Mouse (Mus musculus): Measurements from ENCODE around the gene Spire2.
"Not testable (repeated sequence)": the region's sequence is repeated elsewhere in the genome, so short reads cannot be mapped to it uniquely, and the experiment has no call there.

Spire2 gene

DNA sequence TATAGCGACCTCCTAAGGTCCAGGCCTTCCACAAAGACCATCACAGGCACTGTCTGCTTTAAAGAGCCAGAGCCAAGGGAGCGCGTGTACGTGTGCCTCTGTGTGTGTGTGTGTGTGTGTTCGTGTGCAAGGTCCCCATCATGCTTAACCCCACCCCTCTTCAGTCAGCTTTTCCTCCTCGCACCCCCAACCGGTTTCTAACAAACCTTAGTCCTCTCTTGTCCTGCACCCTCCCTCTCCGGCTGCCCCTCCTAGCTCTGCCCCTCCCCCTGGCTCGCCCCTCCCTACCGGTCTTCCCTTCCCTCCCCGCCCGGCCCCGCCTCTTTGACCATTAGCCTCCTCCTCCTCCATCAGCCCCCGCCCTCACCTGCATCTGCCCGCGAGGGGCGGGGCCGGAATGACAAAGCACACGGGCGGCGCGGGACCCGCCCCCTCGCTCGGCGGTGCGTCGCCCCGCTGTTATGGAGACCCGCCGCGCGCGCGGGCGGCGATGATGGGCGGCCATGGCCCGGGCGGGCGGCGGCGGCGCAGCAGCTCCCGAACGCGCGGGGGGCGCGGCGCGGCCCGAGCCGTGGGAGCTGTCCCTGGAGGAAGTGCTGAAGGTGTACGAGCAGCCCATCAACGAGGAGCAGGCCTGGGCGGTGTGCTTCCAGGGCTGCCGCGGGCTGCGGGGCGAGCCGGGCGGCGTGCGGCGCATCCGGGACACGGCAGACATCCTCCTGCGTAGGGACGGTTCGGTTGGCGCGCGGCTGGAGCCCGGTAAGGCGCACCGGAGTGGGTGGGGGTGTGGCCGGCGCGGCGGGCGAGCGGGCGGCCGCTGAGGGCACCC is at the start of gene Spire2:
TSS of gene Spire2 (plus strand) at position 452 of the 829 bp plus-strand sequence.
- in situ Hi-C loops (cut with MboI), result no loop called here

GRCm38 (mm10) chr8:123282994-123283393 is 49.5 kb upstream of the Spire2 start:
- in situ Hi-C loops (cut with MboI), result not testable (repeated sequence)

DNA sequence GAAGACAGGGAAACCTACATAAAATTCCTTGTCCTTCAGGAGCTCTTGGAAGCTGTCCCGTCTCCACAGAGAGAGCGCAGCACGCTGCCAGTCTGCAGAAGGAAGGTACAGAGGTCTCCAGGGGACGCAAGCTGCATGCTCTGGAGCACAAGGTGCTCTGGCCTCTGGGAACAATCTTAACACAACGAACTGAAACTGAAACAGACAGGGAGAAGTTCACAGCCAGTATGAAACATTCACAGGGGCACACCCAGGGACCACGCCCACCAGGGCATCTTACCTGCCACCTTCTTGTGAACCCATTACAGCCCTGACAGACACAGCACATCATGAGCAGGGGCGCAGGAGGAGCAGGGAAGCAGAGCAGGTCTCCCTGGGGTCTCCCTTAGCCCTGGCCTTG is 48.5 kb upstream of the Spire2 start:
- in situ Hi-C loops (cut with MboI), result no loop called here

GRCm38 (mm10) chr8:123284493-123284892 is 48.0 kb upstream of the Spire2 start:
- in situ Hi-C loops (cut with MboI), result no loop called here

DNA sequence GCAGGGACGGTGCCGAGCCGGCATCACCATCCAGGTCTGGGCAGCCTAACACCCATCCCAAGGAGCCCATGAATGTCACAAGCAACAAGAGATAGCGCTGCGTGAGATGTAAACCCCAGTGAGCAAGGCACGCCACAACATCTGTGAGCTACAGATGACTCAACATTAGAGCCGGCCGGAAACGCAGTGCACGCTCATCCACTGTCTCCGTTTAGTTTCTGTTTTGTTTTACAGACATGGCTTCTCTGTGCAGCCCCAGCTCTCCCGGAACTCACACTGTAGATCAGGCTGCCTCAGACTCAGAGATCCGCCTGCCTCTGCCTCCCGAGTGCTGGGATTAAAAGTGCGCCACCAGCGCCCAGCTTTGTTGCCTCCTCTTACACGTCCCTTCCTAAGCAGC is 45.2 kb upstream of the Spire2 start:
- in situ Hi-C loops (cut with MboI), result no loop called here

- in situ Hi-C loops (cut with MboI), result no loop called here
These were observed 42.3 kb upstream of the Spire2 start for GRCm38 (mm10) chr8:123290166-123290565.

DNA sequence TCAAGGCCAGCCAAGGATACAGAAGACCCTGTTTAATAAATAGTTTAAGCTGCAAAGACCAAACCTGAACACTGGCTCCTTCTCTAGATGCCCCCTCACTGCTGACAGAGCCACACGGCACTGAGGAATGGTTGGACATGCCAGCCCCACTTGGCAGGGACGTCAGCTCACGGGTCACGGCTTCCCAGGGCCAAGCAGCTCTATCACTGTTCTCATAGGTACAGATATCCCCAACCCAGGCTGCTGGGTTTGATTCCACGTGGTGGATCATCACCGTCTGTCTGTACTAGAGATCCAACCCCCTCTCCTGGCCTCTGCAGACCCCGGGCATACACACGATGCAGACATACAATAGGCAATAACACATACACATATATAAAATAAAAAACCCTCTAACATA is 41.8 kb upstream of the Spire2 start:
- in situ Hi-C loops (cut with MboI), result no loop called here

DNA sequence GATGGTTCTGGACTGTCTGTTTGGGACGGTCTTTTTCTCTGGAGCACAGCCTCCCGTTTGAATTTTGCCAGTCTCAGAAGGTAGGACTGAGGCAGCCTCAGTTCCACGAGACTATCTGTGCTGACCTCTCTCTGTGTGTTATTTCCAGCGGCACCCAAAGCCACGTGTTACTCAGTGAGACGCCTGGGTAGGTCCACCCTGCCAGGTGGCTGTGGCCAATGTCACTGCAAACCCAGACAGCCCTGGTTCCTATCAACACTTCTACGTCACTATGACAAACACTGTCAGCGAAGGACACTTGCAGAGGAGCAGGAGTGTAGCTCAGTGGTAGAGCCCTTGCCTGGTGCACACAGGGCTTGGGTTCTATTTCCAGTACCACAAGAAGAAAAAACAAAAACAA is 40.8 kb upstream of the Spire2 start:
- in situ Hi-C loops (cut with MboI), result no loop called here

DNA sequence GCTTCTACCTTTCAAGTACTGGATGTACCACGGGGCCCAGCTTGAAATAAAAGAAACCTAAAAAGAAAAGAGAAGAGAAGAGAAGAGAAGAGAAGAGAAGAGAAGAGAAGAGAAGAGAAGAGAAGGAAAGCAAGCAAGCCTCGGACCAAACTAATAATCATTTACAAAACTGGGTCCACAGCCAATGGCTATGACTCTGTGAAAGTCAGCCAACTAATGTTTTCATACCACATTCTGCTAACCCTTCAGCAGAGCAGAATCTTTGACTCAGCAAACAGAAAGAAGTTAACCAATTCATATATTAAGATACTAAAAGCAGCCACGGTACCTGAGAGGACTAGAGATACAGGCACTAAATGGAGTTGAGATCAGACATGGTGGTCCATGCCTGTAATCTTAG is 40.2 kb upstream of the Spire2 start:
- in situ Hi-C loops (cut with MboI), result no loop called here

- in situ Hi-C loops (cut with MboI), result no loop called here
These were observed 39.7 kb upstream of the Spire2 start for GRCm38 (mm10) chr8:123292785-123293184.

GRCm38 (mm10) chr8:123298301-123298700 is 34.2 kb upstream of the Spire2 start:
- in situ Hi-C loops (cut with MboI), result no loop called here

DNA sequence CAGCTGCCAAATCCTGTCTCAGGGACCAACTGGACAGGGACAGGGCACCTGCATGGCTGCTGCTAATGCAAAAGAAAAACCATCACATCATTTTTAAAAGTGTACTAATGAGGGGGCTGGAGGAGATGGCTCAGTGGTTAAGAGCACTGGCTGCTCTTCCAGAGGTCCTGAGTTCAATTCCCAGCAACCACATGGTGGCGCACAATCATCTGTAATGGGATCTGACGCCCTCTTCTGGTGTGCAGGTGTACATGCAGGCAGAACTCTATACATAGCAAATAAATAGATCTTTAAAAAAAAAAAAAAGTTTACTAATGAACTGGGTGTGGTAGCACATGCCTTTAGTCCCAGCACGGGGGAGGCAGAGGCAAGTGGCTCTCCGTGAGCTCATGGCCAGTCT is 23.8 kb upstream of the Spire2 start:
- in situ Hi-C loops (cut with MboI), result no loop called here

- in situ Hi-C loops (cut with MboI), result no loop called here
These were observed 14.6 kb upstream of the Spire2 start for GRCm38 (mm10) chr8:123317781-123318466.

DNA sequence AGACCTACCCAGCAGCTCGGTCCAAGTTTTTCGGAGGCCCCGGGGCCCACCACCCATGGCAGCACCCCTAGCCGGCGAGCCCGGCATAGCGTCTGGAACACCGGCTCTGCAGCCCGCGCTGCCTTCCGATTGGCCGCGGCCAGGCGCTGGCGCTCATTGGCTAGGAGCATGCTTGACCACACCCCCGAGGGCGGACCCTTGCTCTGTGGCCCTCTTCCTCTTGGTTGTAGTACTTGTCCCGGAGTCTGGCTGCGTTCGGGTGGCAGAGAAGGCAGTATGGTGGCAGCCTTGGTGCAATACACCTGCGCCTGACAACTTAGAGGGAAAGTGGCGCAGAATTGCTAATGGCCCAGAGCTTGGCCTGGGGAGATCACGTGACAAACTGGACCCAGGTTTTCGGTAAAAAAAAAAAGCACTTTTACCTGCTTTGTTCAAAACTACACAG is 14.0 kb upstream of the Spire2 start, which contains the start of gene Fanca:
TSS of gene Fanca (minus strand) at position 110 of the 445 bp plus-strand sequence.
- in situ Hi-C loops (cut with MboI), result no loop called here

- in situ Hi-C loops (cut with MboI), result no loop called here
These were observed 12.9 kb upstream of the Spire2 start for GRCm38 (mm10) chr8:123319522-123320164.

DNA sequence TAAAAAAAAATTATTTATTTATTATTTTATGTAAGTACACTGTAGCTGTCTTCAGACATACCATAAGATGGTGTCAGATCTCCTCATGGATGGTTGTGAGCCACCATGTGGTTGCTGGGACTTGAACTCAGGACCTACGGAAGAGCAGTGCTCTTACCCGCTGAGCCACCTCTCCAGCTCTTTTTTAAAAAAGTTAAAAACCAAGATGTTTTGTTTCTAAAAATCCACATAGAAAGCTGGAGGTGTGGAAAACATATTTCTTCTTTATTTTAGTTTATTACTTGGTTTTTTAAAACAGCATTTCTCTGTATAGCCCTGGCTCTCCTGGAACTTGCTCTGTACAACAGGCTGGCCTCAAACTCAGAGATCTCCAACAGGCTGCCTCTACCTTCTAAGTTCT is 4.0 kb upstream of the Spire2 start:
- in situ Hi-C loops (cut with MboI), result no loop called here

- in situ Hi-C loops (cut with MboI), result no loop called here
These were observed 3.2 kb upstream of the Spire2 start for GRCm38 (mm10) chr8:123329350-123329749.

GRCm38 (mm10) chr8:123329961-123330360 is 2.6 kb upstream of the Spire2 start:
- in situ Hi-C loops (cut with MboI), result no loop called here

DNA sequence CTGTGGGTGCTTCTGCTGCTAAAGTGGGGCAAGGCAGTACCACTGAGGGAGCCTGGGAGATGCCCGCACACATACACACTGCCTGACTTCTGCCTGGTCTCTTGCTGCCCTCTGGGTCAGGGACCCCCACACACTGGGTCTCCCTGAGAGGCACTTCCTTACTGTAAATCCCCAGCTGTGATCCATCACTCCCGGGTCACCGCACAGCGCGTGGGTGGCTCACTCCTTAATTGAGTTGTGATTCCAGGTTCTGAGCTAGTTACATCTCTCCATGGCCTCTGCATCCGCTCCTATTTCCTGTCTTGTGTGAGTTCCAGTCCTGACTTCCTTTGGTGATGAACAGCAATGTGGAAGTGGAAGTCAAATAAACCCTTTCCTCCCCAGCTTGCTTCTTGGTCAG is 1.8 kb upstream of the Spire2 start:
- in situ Hi-C loops (cut with MboI), result no loop called here

DNA sequence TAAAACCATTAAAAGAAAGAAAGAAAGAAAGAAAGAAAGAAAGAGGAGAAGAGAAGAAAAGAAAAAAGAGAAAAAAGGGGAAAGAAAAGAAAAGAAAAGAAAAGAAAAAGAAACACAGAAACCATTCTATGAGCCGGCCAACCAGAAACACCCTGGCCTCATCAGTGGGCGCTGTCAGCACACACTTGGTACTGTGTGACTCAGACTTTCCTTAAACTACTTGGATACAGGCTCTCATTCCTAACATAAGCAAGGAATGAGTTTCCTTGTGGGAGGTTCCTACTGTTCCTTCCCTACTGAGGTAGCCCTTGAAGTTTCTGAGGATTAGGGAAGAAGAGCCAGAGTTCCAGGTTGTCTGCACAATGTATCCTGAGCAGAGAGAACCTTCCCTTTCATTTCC is 1.2 kb upstream of the Spire2 start:
- in situ Hi-C loops (cut with MboI), result no loop called here

DNA sequence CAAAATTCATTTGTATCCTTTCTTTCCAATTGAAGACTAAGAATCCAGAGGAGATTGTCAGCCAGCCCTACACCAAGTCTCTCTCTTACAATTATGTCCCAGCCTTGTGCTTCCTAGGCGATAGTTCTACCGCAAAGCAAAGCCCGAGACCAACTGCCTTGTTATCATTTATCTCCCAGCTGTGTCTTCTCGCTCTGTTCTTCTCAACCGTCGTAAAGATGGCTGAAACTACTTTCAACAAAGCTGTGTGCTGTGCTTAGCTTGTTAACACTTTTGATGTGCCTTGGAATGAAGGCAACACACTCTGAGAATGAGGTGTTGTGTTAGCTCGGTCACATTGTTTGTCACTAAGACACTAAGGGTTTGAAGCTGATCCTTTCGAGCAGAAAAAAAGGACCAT is 703 bp upstream of the Spire2 start:
- in situ Hi-C loops (cut with MboI), result no loop called here

DNA sequence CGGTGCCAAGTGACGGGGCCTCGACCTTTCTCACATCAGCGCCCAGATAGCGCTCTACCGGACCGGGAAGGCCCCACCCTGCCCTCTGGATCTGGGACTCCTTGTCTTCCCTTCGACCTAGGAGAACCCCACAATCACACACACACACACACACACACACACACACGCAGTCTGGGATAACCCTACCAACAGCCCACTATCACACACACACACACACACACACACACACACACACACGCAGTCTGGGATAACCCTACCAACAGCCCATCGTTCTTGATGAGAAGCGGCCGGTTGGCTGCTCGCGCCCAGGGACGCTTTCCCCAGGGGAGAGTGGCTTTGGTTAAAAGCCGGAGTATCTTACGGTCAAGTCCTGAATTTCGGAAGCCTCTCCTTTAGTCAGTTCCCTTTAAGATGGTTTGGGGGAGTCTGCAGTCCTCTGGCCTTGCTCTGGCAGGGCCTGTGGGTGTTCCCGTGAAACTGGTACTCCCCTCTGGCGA is 626 bp downstream of the Spire2 start:
- in situ Hi-C loops (cut with MboI), result no loop called here

DNA sequence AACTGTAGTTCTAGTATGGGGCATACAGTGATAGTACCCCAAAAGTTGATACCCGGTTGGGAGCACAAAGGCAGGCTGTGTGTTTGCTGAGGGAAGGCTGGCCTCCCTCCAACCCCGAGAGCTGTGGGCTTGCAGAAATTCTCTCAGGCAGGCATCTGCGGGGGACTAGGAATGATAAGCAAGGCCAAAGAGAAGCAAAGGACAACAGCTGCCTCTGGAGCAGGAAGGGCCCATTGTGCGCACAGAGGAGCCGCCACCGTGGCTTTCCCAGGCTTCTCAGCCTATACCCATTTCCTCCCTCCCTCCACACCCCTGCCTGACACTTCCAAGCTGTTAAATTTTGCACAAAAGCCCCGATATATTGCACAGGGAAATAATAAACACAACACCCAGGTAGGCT is 1.4 kb downstream of the Spire2 start:
- in situ Hi-C loops (cut with MboI), result no loop called here
